Mouse (Mus musculus) embryonic fibroblast, embryonic 13.5 days (primary cell): Measurements from ENCODE around the gene Cd180.

Experiments
- CTCF ChIP-seq: IDR thresholded peaks from 2 replicates; pipeline ENCODE4 v1.5.1; 2011; ENCODE audit warnings: mild to moderate bottlenecking, control low read depth, low read length, moderate library complexity, borderline replicate concordance; ENCODE audit not compliant: insufficient read depth
- POLR2A ChIP-seq: IDR thresholded peaks from 2 replicates; pipeline ENCODE4 v1.6.1; 2011; ENCODE audit warnings: low read depth, mild to moderate bottlenecking, control low read depth, low read length, moderate library complexity

- TF ChIP-seq POLR2A, result no peak
- no peak for TF ChIP-seq CTCF
Observed at GRCm38 (mm10) chr13:102665588-102666232, 27.6 kb upstream of the Cd180 start.
